Mouse (Mus musculus): ENCODE measurements around the gene Shisal2a.

The Shisal2a gene

DNA sequence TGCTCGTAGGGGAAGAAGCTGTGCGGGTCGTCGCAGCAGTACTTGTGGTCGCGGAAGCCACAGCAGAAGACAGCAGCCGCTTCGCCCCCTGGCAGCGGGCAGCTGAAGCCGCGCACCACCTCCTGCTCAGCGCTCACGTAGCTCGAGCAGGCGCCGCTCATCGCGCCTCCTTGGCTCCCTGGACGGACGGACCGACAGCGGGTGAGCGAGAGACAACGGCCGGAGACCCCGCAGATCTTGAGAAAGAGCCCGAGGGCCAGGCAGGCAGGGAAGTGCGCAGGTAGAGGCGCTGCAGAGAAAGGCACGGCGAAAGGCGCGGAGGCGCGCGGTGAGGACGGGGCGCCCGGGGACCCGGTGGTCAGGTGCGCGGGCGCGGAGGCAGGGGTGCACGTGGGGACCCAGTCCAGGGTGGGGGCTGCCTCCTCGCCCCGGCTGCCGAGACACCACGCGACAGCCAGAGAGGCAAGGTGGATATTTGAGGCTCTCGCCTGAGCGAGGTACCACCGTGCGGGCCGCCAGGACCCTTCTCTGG lies at the start of gene Shisal2a:
TSS of gene Shisal2a (minus strand) at position 167 of the 532 bp plus-strand sequence.
- peak in 1 of 2 experiments; percentile 8 for DNase-seq (ENCODE audit: low spot score in 2 of 2)

DNA sequence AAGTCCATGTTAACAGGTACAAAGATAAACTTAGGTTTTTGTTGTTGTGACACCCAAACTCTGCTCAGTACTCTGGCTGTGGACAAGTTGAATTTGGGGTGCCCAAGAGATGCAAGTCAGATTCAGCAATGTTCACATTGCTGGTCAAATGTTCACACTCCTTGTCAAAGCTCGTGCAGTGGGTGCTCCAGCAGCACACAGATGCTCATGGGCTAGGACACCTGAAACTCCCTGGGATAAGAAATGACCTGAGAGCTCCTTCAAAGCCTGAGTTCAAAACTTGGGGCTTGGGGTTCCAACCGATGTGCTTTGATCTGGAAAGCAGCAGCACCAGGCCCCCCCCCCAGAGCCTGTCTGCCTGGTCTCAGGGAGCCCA lies 48.4 kb upstream of the Shisal2a start:
- DNase-seq (ENCODE audit: low spot score in 2 of 2), result no peak

DNA sequence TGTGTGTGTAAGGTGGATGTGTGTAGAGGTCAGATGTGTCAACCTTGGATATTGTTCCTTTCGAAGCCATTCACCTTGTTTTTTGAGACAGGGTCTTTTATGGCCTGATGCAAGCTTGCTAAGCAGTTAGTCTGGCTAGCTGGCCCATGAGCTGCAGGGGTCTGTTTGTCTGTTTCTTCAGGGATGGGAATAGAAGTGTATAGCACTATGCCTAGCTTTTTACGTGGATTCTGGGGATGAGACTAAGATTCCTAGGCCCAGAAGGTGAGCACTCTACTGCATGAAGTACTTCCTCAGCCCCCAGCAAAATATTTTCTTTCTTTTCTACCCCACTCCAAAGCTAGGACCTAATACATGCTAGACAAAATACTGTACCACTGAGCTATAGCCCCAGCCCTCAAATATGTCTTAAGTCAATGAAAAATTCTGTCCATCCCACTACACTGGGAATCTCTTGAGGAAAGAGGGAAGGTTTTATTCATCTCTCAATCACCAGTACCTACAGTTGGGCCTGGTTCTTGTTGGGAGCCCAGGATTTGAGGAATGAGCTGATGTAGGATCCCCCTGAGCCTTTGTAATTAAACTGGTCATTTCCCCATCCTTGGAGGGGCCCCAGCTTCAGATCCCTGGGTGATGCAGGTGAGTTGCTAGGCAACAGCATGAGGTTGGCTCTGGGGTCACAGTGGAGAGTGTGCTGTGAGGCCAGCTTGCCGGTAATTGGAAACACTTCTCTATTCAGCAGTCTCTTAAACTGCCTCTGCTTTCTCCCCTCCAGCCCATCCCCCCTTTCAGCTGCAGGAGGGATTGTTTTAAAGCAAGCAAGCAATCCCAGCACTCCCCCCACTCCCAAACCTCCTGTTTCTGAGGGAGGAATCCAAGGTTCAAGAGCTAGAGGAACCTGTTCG lies 47.8 kb upstream of the Shisal2a start:
- DNase-seq (ENCODE audit: low spot score in 2 of 2), result no peak

DNA sequence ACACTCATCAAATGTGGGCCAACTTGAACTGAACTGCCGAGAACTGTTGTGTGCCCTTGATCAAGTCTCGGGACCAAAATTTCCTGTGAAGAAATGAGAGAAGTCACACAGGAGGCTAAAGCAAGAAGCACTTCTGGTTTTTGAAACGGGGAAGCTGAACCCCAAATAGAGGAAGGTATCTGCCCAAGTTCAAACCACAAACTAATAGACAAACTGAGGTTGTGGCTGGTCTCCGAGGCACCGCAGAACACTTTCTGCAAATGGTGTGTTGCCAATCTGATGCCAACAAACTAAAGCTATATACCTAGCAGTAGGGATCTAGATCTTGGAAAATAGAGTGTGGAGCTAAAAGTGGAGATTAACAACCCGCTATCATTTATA lies 45.2 kb upstream of the Shisal2a start:
- DNase-seq (ENCODE audit: low spot score in 2 of 2), result no peak

DNA sequence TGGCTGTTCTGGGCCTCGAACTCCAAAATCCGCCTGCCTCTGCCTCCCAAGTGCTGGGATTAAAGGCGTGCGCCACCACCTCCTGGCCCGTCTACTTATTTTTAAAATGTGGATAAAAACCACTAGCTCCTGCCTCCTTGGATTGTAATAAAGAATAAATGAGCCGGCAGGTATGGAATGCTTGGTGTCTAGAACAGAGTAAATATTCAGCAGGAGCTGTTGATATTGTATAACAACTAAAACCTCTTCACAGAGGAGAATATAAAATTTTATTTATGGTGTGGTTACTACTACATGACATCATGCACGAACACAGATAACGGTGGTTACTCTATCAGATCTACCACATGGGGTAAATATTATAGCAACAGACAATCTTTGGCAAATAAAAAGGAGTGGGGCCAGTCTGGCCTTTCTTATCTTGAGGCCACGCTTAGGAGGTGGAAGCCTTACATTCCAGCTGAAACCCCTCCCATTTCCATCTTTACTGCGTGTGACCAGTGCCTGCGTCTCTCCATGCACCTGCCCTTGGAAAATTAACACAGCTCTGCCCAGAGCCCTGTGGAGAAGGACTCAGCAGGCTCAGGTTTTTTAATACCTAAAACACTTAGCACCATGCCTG lies 44.7 kb upstream of the Shisal2a start:
- no peak for DNase-seq (ENCODE audit: low spot score in 2 of 2)

DNA sequence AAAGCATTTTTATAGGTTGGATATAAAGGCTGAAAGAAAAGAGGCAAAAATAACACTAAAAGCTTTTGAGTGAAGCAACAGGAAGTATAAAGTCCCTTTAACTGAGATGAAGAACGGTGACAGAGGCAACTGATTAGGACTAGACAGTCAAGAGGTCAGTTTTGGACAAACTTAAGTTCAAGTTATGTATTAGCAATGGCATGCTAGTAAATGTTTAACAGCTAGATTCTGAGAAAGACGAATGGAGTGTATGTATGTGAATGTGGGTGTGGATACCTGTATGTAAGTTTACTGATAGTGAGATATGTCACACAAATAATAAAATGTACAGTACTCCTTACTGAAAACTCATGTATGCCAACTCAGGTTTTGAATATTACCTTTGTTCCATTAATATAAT lies 41.4 kb upstream of the Shisal2a start:
- DNase-seq (ENCODE audit: low spot score in 2 of 2), result no peak

DNA sequence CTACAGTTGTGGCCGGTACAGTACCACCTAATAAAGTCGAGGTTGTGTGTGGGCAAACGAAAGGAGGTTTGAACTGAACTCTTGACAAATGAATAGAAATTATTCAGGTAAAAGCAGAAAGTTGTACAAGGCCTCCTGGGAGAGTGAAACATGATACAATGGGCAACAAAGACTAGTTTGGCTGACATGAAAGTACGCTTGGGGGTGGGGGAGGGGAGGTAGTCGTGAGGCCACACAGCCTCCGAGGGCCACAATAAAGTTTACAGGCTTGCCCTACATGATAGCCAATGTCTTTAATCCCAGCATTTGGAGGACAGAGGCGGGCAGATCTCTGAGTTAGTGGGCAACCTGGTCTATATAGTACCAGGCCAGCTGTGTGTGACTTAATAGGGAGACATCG lies 24.5 kb upstream of the Shisal2a start:
- no peak for DNase-seq (ENCODE audit: low spot score in 2 of 2)

DNA sequence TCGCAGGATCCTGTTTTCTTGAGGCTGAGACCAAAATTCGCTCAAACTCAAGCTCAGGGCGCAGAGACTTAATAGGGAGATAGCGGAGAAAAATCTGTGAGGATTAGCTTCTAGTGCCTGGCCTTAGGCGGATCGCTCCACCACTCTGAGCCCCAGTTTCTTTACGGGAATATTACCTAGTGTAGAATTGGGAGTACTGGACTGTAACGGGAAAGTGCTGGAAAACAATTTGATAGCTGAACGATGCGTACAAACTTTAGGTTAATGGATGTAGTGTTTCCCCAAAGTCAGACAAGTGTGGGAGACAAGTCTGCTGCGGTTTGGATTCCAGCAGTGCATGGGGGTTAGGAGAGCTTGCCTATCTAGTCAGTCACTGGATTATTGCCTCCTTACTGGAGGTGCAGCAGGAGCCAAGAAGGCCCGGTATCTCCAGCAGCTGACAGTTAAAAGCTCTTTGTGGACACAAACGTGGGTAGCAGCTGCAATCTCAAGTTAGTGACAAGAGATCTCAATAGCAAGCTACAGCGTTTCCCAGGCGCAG lies 23.8 kb upstream of the Shisal2a start, which contains the start of gene Gpx7:
TSS of gene Gpx7 (minus strand) at position 101 of the 541 bp plus-strand sequence.
- DNase-seq (ENCODE audit: low spot score in 2 of 2), result no peak

DNA sequence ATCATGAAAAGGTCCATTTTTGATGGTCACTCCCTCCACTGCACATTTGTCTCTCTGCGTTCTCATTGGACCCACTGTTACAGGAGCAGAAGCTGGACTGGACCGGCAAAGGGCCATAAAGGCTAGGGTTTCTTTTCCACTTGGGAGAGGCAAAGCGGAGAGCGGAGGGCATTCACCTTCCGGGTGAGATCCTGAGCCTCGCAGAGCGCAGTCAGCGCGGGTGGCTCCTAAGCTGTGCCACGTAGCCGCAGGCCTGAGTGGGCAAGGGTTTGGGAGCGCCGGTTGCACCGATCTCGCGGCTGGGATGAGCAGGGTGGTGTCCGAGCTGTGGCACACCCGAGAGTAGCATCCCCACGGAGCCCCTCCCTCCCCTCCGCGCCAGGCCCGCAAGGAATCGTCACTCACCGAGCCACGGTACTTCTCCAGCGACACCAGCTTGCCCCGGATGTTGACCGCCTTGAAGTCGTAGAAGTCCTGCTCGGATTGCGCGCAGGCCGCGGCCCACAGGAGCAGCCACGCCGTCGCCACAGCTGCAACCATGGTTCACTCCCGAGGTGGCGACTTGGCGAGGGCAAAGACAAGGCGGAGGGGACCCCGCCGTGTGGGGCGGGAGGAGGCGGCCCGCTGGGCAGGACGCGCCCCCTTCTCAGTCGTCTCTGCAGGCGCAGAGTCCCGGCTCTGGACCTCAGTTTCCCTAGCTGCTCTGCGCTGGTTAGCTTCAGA lies 23.1 kb upstream of the Shisal2a start:
- peak in 1 of 2 experiments; percentile 9 for DNase-seq (ENCODE audit: low spot score in 2 of 2)

DNA sequence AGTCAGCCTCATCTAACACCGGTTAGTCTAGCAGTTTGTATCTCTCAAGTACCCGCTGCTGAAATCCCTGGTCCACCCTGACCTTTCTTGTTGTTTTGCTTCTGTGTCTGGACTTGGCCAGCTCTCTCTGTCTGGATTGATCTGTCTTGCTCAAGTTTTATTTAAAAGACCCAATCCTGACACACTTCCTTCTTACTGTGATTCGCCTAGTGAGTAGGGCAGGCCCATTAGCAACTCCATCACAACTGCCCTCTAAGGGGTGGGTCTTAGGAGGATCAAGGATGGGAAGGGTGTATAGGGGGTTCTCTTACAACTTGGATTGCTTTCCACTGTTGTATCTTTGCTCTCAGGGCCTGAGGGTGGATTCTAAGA lies 22.6 kb upstream of the Shisal2a start:
- no peak for DNase-seq (ENCODE audit: low spot score in 2 of 2)

DNA sequence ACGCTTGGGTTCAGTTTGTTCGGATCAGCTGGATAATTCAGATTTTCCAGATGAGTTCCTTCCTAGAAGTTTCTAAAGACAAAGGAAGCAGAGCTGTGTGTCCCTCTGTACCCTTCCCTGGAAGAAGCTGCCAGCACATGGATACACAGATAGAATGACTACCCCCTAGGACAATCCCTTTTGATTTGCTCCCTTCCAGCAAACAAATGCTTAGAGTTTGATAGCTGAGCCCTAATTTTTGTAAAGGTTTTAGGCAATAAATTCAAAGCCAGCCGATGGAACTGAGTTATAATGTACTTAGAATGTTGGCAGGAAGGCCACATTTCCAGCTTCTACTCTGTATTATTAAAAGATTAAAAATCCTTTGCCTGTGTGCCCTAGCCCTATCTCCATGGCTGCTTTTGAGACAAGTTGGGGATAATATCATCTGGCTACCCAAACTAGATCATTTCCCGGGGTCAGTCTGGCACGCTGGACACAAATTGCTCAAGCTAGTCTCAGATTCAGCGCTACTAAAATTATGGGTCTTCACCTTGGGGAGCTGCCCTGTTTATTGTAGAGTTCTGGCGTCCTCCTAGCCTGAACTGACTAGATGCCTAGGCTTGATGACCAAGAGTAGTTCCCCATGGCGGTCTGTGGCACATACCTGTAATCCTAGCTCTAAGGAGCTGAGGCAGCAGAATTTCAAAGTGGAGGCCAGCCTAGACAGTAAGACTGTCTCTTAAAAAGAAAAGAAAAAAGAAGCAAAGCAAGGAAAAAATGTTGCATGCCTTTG lies 20.9 kb upstream of the Shisal2a start:
- no peak for DNase-seq (ENCODE audit: low spot score in 2 of 2)

DNA sequence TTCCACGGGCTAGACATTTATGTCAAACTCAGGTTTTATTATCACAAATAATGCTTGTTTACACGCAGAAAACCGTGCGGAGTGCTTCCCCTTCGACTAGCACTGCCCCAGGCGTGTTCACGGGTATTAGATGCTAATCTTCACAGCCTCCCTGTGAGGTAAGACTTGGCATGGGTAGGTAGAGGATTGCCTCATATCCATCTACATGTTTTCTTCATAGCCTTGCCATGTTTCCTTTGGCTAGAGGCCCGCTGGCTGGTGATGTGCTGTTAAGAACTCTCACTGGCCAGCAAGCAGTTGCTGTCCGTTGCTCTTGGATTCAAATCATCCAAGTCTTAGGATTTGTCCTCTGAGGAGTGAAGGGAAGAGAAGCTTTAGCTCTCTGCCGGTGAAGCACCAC lies 17.2 kb upstream of the Shisal2a start:
- DNase-seq (ENCODE audit: low spot score in 2 of 2), result no peak

DNA sequence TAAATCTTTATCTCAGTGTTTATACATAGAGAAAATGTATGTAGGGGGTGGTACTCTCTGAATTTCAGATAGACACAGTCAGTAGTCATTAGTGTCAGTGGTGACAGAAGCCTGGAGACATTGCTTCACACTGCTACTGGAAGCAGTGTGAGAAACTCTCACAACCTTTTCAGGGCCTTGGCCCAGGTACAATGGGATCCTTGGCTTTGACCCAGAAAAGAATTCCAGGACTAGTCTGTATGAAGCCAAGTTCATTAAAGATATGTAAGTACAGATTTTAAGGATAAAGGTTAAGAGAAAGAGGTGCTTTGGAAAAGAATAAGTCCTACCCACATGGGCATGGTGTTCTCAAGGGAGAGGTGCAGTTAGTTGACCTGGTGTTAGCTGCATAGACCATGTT lies 11.1 kb upstream of the Shisal2a start:
- DNase-seq (ENCODE audit: low spot score in 2 of 2), result no peak

DNA sequence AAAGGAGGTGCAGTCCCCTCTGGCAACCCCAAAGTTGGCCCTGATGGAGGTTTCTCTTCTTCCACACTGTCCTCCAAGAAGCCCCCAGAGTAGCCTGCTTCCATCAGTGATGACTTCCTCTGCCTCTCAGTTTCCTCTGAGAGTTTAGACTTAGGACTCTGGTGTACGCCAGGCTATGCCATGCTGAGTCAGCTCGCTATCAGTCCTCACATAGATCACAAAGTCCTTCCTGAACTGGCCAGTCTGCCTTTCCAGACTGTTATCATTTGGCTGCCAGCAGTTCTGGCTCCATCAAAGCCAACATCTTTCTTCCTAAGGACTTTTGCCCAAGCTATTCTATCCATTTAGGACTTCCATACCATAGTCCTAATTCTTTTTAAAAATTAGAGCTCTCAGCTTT lies 9.4 kb upstream of the Shisal2a start:
- DNase-seq (ENCODE audit: low spot score in 2 of 2), result no peak

DNA sequence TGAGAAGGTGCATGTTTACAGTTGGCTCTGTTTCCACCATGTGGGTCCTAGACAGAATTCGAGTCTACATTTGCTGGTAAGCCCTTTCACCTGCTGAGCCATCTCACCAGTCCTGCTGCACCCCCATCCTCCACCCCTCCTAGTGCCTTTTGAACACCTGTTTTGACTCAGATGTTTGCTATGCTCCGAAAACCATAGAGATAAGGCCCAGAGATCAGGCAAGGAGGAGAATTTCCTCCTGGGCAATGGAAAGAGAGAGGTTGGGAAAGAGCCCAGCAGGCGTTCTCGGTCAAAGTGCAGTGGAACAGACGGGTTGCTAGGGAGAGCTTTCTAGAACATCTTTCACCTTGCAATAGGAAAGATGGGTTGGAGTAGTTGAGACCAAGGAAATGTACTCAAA lies 8.0 kb upstream of the Shisal2a start:
- DNase-seq (ENCODE audit: low spot score in 2 of 2), result no peak

DNA sequence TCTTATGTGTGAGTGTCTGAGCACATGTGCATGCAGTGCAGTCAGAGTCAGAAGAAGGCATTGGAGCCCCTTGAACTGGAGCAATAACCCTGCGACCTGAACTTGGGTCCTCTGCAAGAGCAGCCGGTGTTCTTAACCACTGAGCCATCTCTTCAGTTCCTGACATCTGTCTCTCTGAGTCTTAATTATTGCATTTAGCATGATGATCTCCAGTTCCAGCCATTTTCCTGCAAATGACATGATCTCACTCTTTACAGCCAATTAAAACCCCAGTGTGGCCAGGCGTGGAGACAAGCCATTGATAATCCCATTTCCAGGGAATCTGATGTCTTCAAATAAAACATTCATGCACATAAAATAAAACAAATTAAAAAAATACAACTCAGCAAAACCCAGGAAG lies 5.6 kb upstream of the Shisal2a start:
- no peak for DNase-seq (ENCODE audit: low spot score in 2 of 2)

DNA sequence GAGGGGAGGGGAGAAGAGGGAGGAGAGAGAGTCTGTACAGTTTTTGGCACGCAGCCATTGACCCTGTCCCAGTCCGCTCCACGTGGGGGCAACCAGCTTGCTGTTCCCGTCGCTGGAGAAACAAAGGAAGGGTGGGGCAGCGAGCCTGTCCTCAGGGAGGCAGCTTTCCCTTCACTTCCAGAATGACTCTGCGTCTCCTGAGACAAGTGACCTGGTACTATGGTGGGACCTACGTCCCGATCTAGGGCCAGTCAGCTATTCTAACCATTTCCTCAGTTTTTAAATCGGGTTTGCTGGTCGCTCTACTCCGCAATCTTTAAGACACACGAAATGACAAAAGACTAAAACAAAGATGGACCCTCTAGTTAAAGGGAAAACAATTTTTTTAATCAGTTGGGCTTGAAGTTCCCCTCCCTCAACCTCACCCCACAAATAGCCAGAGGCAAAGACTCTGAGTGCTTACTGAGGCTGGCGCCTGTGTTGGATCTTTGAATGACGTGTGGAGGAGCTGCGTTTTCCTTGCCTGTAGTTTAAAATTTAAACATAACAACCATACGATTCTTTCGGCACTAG lies 4.6 kb upstream of the Shisal2a start:
- no peak for DNase-seq (ENCODE audit: low spot score in 2 of 2)

DNA sequence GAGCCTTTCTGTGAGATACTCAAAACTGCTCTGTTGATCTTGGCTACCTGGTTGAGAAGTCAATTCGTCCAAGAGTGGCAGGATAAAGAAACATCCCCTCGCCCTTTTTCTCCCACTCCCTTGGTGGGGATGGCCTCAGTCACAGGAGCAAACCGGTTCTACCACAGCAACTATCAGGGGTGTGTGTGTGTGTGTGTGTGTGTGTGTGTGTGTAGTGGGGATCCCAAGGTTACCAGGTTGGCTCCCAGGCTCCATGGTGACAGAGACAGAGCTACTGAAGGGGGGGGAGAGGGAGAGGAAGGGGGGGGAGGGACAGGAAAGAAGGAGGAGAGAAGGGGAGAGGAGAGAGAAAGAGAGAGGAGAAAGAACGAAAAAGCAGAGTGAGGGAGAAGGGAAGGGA lies 4.0 kb upstream of the Shisal2a start:
- no peak for DNase-seq (ENCODE audit: low spot score in 2 of 2)

DNA sequence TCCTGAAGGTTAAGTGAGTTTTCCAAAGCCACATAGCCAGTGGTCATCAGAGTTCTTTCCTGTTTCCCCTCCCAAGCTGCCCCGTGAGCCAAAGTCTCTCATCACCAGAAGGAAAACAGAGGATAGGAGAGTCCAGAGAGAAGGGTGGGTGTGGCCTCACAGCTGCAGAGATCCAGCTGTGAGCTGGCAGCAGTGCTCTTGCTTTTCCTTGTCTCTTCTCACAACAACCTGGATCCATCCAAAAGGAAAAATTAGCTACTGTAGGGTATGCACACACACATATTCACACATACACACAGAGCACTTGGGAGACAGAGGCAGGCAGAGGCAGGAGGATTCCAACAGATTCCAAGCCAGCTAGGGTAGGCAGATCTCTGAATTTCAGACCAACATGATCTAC lies 2.9 kb upstream of the Shisal2a start:
- DNase-seq (ENCODE audit: low spot score in 2 of 2), result no peak

DNA sequence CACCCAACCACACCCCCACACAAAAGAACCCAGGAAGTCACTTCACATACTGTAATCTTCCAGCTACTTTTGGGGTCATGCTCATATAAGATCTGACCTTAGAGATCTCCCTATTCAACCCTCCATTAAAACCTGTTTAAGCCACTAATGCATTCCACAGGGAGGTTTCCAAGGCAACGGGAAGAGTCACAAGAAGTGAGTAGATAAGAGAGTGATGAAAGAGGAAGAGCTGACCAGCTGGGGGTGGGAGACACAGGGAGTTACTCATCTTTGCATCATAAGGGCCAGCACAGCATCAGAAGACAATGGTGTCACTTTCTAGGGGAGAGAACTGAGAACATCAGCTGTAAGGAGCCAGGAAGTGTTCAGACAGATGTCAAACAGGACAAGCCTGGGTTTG lies 3.0 kb downstream of the Shisal2a start:
- no peak for DNase-seq (ENCODE audit: low spot score in 2 of 2)

DNA sequence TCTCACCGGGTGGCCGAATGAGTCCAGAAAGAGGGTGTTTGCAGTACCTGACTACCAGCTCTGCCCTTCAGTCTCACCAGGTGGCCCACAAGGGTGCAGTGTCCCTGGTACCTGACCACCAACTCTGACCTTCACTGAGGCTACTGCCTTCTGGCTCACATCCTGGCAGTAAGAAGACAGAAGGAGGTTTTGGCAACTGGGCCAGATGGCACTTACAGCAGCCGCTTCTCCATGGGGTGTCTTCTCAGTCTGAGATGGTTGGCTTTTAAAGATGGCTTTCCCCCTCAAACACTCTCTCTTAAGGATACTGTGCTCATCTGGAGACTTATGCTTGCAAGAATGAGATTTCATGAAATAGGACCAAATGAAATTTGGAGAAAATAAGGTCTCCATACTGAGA lies 3.7 kb downstream of the Shisal2a start:
- DNase-seq (ENCODE audit: low spot score in 2 of 2), result no peak

All from thymus, postnatal 10 days (tissue).